Mouse (Mus musculus): Measurements from ENCODE around the gene Syt12. TPM values are rescaled to one million over a fixed set of nuclear protein-coding genes. Genes with fewer than 3 reads are reported as not detected.
A peak's percentile ranks its signal among the peaks of the same experiment; 100 is the strongest.

Gene Syt12
- total and polyA plus RNA-seq, 3 experiments, result not detected

GRCm38 (mm10) chr19:4497263-4497973 lies 20.2 kb upstream of the Syt12 start (continued):
- no peak for TF ChIP-seq ZMIZ1 (IDR thresholded peaks at IDR 0.05; ENCODE audit: low read depth, low read length)
- peak; percentile 98 for TF ChIP-seq RAD21 (IDR thresholded peaks at IDR 0.05; ENCODE audit: low read depth, low read length)
- TF ChIP-seq USF2 (IDR thresholded peaks at IDR 0.05; ENCODE audit: borderline replicate concordance in 1 of 2, insufficient read depth in 1 of 2, low read depth in 1 of 2, low read length in 2 of 2), result no peak
- peak; percentile 92 for TF ChIP-seq ZC3H11A (IDR thresholded peaks at IDR 0.05; ENCODE audit: low read depth, low read length)
- TF ChIP-seq BHLHE40 (IDR thresholded peaks at IDR 0.05; ENCODE audit: borderline replicate concordance, low read depth, low read length), result peak; percentile 53; the same call in 1 of the 2 replicates

- Histone ChIP-seq H3K9ac (ENCODE audit: control insufficient read depth, low read depth, low read length, poor library complexity, severe bottlenecking) (no peak overlapping the region), H3K79me2 (ENCODE audit: control insufficient read depth, insufficient read depth, low read length, poor library complexity) (no peaks in the 10 kb centered on the region), H3K36me3 (ENCODE audit: control insufficient read depth in 1 of 2, insufficient read depth in 2 of 2, low read length in 2 of 2) (no peaks in the 10 kb centered on the region), H3K9me3 (replicated peaks; ENCODE audit: insufficient read depth, low read length) (no peaks in the 10 kb centered on the region), H3K4me3 (ENCODE audit: control insufficient read depth in 1 of 2, insufficient read depth in 1 of 2, low read depth in 2 of 2, low read length in 2 of 2) (no peak overlapping the region), H3K27me3 (ENCODE audit: control insufficient read depth in 1 of 2, insufficient read depth in 2 of 2, low read length in 2 of 2) (no peaks in the 10 kb centered on the region; a peak in 1 of 4 replicates), H3K4me1 (ENCODE audit: control insufficient read depth in 1 of 2, insufficient read depth in 2 of 2, low read length in 2 of 2) (no peaks in the 10 kb centered on the region), H3K27ac (ENCODE audit: control insufficient read depth, low read depth, low read length) (no peak overlapping the region)
- no peak for DNase-seq (ENCODE audit: low read depth, low spot score)
- TF ChIP-seq POLR2A (IDR thresholded peaks at IDR 0.05; ENCODE audit: control insufficient read depth in 1 of 2, insufficient read depth in 1 of 2, low read depth in 1 of 2, low read length in 2 of 2, poor library complexity in 1 of 2) (no peak), GATA1 (IDR thresholded peaks at IDR 0.05; ENCODE audit: low read depth, low read length) (no peak), MAX (IDR thresholded peaks at IDR 0.05; ENCODE audit: low read length) (no peak), ELF1 (IDR thresholded peaks at IDR 0.05; ENCODE audit: low read depth, low read length) (no peak), SIN3A (IDR thresholded peaks at IDR 0.05; ENCODE audit: low read length) (no peak), USF1 (IDR thresholded peaks at IDR 0.05; ENCODE audit: low read depth, low read length) (no peak), ZKSCAN1 (IDR thresholded peaks at IDR 0.05; ENCODE audit: low read depth, low read length) (no peak), MYB (IDR thresholded peaks at IDR 0.05; ENCODE audit: low read depth, low read length) (no peak), ETS1 (IDR thresholded peaks at IDR 0.05; ENCODE audit: low read depth, low read length) (no peak), RCOR1 (IDR thresholded peaks at IDR 0.05; ENCODE audit: low read depth, low read length) (no peak), NELFE (IDR thresholded peaks at IDR 0.05; ENCODE audit: low read depth, low read length) (no peak), ZC3H11A (IDR thresholded peaks at IDR 0.05; ENCODE audit: low read depth, low read length) (no peak), GABPA (IDR thresholded peaks at IDR 0.05; ENCODE audit: low read depth, low read length) (no peak), CHD1 (IDR thresholded peaks at IDR 0.05; ENCODE audit: low read depth, low read length) (no peak), MXI1 (IDR thresholded peaks at IDR 0.05; ENCODE audit: low read depth, low read length) (no peak), E2F4 (IDR thresholded peaks at IDR 0.05; ENCODE audit: borderline replicate concordance, low read depth, low read length) (no peak), UBTF (IDR thresholded peaks at IDR 0.05; ENCODE audit: borderline replicate concordance, insufficient read depth, low read depth, low read length) (no peak)
Observed at GRCm38 (mm10) chr19:4496535-4497262, 19.5 kb upstream of the Syt12 start.
